Mouse (Mus musculus) adipocyte (in vitro differentiated cells): ENCODE measurements at regions not wholly inside any gene's neighbourhood (a gene's known extent, or its start where the extent isn't known, plus 50 kb on each side); places are given as distances from the start of the nearest gene placed in this dataset.
A peak's percentile ranks its signal among the peaks of the same experiment; 100 is the strongest.

ENCODE experiments used
- DNase-seq: peaks from one replicate; pipeline ENCODE4 v3.0.0-alpha.2; 2016; ENCODE audit warnings: low spot score

- no peak for DNase-seq
These were observed 62.9 kb upstream of the Sfmbt2 start for GRCm38 (mm10) chr2:10307376-10307775.

DNA sequence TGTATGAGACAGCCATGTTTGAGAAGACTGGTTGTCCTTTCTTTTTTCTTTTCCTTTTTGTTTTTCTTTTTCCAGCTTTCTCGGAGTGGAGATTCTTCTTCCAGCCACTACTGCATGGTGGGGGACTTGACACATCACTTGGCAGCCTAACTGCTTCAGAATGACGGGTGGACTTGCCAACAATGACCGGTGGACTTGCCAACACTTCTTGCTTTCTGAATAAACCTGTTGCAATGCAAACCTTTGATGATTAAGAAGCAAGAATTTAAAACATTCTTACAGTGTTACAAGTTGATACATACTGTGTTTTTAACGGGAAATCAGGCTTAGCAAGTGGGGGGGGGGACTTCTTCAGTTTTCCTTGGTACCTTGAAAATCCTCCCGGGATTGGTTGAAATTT lies 60.7 kb upstream of the Sfmbt2 start:
- no peak for DNase-seq

DNA sequence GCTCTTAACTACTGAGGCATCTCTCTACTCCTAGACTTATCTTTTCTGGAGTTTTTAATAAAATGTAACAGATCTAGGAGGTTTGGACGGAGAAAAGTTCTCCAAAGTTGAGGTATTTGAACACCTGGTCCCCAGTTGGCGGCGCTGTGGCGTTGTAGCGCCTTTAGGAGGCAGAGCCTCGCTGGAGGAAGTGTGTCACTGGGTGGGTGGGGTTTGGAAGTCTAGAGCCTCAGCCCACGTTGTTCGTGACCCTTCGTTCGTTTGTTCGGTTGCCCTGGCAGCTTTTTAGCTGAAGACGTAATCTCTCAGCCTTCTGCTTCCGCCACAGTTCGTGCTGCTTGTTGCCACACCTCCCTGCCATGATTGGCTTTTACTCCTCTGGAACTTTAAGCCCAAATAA lies 58.6 kb upstream of the Sfmbt2 start:
- DNase-seq: no peak

DNA sequence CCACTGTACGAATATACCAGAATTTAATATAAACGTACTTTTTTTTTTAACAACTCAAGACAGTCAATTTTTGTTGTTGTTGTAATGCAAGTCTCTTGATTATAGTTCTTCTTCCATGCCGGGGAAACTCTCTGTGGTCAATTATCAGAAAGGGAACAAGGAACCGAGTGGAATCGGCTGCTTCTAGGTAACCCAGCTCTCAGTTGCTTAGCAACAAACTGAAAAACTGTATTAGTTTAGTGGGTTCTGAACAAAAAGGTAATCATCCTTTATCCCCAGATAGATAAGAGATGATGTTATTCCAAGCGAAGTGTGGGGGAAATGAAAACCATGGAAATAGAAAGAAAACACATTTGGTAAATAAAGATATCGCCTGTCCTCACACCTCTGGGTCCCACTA lies 57.9 kb upstream of the Sfmbt2 start:
- DNase-seq: no peak

DNA sequence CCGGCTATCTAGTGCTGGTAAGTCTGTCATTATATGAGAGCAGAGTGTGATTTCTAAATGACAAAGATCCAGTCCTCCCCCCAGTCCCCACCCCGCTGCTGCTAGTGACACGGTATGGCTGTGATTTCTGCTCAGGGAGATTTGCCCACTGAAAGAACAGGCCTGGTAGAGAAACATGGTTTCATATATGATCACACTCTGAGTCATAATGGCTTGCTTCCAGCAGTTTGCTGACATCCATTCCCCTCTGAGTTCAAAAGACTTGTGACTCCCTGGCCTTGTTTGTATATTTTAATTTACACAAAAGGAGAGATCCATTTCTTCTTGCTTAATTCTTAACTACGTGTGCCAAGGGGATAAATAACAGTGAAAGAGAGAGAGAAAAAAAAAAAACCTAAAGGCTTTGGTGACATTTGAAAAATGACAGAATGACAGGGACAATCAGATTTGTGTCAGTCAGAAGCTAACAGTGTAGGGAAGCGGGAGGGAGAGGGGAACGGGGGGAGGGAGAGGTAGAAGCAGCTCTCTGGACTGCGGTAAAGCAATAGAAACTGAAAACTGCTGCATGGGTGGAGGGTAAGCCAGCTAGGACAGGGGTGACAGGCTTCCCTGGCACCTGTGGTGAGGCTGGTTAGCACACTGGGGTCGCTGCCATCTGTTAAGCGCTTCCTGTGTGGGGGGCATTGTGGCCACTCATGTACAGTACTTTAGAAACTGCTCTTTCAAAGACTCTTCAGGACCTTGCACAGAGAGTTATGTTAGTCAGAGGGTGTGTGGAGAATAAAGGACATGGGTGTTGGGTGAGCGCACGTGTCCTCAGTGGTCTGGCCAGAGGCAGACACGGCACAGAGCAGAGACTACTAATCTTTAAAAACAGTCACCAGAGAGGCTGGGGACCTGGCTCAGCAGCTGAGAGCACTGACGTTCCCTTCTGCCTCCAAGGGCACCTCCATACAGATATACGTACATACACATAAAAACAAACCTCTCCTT lies 55.8 kb upstream of the Sfmbt2 start:
- DNase-seq: peak; percentile 16

- no peak for DNase-seq
These were observed 54.0 kb upstream of the Sfmbt2 start for GRCm38 (mm10) chr2:10316347-10316746.

GRCm38 (mm10) chr2:10318166-10318768 lies 52.0 kb upstream of the Sfmbt2 start:
- DNase-seq: no peak
